Mouse (Mus musculus) thymus, adult 18-20 months (tissue): ENCODE data around the gene Foxd4.

ENCODE experiments used
- DNase-seq, 2 experiments: peaks; one replicate each; pipeline ENCODE4 v3.0.0; 2022; ENCODE audit warnings: mixed read lengths in 2 of 2

Gene Foxd4

GRCm38 (mm10) chr19:24873873-24874272 is 27.1 kb downstream of the Foxd4 start:
- no peak for DNase-seq

GRCm38 (mm10) chr19:24871037-24871635 is 29.9 kb downstream of the Foxd4 start:
- DNase-seq: no peak

DNA sequence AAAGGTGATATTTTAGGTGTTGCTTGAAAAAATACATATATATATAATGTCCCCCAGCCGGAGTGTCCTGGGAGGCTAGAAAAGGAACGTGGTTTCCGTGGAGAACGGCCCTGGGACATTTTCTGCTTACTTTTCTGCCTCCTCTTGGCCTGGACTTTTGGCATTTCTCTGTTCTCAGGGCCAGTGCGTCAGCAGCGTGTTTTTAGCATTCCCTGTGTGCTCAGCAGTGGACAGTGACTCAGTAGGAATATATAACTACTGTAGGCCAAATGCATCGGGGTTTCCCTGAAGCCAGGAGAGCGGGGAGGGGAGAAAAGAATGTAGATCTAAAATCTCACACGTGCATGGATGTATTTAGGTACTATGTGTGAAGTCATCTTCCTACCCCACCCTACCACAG is 35.6 kb downstream of the Foxd4 start:
- DNase-seq: no peak

DNA sequence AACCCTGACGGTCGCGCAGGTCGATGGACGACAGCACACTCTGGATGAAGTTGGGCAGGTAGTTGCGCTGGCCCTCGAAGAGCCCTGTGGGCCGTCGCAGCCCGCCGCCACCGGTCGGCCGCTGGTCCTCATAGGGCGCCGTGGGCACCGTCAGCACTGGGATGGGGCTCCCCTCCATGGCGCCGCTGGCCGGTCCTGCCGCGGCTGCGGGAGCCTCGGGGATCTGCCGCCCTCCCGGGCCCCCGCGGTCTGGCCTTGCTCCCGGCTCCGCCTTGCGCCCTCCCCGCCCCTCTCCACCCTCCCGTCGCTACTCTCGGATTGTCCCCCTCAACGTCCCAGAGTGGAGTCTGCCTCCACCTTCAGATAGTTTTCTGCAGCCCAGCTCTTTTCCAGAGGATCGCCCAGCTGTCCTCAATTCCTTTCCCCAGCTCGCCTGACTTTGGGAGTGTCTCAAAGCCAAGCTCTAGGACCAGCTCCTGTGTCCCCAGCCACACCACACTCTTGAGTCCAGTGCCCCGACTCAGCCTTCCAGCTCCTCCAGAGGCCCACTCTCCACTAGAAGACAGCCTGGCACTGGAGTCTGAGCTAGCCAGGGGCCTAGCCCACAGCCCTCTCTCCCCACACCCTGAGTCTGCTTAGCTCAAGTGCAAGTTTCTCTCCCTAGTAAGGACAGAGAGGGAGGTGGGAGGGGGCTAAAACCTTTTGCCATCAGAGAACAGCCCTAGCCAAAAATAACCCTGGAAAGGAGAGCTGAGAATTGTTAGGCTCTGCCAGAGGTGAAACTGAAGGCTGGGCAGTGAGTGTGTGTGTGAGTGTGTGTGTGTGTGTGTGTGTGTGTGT is 39.2 kb downstream of the Foxd4 start, which contains the start of gene Pgm5:
Pgm5 (minus strand) TSS at position 244 of the 840 bp plus-strand sequence.
- no peak for DNase-seq

GRCm38 (mm10) chr19:24861276-24861611 is 39.8 kb downstream of the Foxd4 start:
- no peak for DNase-seq

DNA sequence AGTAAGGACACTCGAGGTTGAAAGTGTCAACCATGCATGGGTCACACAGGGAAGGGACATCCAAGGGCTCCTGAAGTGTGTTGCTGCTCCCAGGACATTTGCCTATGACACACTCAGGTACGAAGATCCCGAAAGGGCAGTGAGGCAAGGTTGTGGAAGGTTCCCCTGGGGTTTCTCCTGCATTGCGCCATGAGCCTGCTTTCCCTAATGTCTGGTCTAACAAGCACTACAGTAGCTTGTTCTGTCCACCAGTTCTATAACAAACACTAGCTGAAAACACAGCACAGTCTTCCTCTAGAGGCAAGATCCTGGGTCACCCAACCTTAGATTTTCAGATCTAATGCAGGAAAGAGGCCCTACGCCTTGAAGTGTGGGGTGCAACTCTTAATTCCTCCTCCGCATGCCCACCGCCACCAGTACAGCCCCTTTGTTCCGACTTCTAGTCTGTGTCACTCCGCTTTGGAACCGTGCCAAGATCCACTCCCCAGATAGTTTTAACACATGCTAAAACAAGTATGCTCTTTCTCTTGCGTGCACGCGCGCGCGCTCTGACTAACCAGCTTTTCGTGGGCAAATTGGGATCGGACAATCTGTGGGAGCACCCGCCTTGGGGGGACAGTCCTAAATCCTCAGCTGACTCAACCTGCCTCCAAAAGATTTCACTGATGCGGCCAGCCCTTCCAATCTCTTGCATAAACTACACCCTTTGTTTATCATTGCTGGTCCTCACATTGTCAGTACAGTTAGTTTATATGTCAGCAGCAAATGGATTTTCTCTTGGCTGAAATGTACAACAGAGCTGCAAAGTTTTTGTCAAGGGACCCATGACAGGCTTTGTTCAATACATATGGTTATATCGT is 49.3 kb downstream of the Foxd4 start:
- no peak for DNase-seq
